Mouse (Mus musculus) hindlimb bud, embryonic 11.5 days (tissue): ENCODE data around the gene Tns1.
A peak's percentile ranks its signal among the peaks of the same experiment; 100 is the strongest.

Source experiments
- DNase-seq: peaks from one replicate; pipeline ENCODE4 v3.0.0-alpha.2; 2012; ENCODE audit warnings: low read depth, low spot score; ENCODE audit errors: extremely low spot score

Gene Tns1

GRCm38 (mm10) chr1:73995063-73995810 lies 129.0 kb downstream of the Tns1 start:
- DNase-seq = no peak

GRCm38 (mm10) chr1:73993901-73994426 lies 130.3 kb downstream of the Tns1 start:
- no peak for DNase-seq

GRCm38 (mm10) chr1:73993279-73993678 lies 131.0 kb downstream of the Tns1 start:
- no peak for DNase-seq

GRCm38 (mm10) chr1:73992201-73992938 lies 131.9 kb downstream of the Tns1 start:
- DNase-seq = no peak

- no peak for DNase-seq
These were observed 133.0 kb downstream of the Tns1 start for GRCm38 (mm10) chr1:73991226-73991625.

GRCm38 (mm10) chr1:73990024-73990423 lies 134.2 kb downstream of the Tns1 start:
- no peak for DNase-seq

GRCm38 (mm10) chr1:73987705-73988201 lies 136.5 kb downstream of the Tns1 start:
- DNase-seq = no peak

GRCm38 (mm10) chr1:73986268-73987045 lies 137.8 kb downstream of the Tns1 start:
- DNase-seq = peak; percentile 57

- DNase-seq = no peak
These were observed 138.6 kb downstream of the Tns1 start for GRCm38 (mm10) chr1:73985611-73986010.

GRCm38 (mm10) chr1:73979214-73979613 lies 145.0 kb downstream of the Tns1 start:
- DNase-seq = no peak

- no peak for DNase-seq
These were observed 145.7 kb downstream of the Tns1 start for GRCm38 (mm10) chr1:73978576-73978975.

- no peak for DNase-seq
These were observed 150.3 kb downstream of the Tns1 start for GRCm38 (mm10) chr1:73973992-73974391.

- DNase-seq = no peak
These were observed 151.5 kb downstream of the Tns1 start for GRCm38 (mm10) chr1:73972726-73973125.

- DNase-seq = no peak
These were observed 154.0 kb downstream of the Tns1 start for GRCm38 (mm10) chr1:73970161-73970730.

GRCm38 (mm10) chr1:73968712-73969511 lies 155.3 kb downstream of the Tns1 start:
- no peak for DNase-seq

GRCm38 (mm10) chr1:73966411-73967238 lies 157.6 kb downstream of the Tns1 start:
- no peak for DNase-seq

GRCm38 (mm10) chr1:73964151-73964743 lies 160.0 kb downstream of the Tns1 start:
- DNase-seq = no peak

- DNase-seq = no peak
These were observed 160.6 kb downstream of the Tns1 start for GRCm38 (mm10) chr1:73963626-73964025.
